Mouse (Mus musculus): ENCODE results near the gene Prcd. TPM values are rescaled to one million over a fixed set of nuclear protein-coding genes. Genes with fewer than 3 reads are reported as not detected.
A peak's percentile ranks its signal among the peaks of the same experiment; 100 is the strongest.
"Not testable (repeated sequence)": the region's sequence is repeated elsewhere in the genome, so short reads cannot be mapped to it uniquely, and the experiment has no call there.

The Prcd gene
- total RNA-seq (2017), result not detected in 3 replicates

DNA sequence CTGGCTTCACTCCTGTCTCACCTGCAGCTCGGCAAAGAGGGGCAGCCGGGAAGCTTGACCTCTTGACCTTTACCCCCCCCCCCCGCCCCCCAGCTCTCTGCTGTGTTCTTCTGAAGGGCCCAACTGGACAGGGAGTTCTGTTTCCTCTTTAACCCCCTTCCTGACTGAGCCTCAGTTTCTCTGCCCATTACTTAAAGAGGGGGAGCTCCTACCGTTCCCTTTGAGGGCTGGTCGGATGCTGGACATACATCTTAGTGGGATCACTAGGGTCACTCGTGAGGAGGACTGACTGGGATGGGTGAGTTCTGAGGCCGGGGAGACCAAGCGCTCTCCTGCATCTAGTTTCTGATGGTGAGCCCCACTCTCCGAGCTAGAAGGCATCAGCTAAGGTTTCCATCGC is at the start of gene Prcd:
TSS of gene Prcd (plus strand) at position 301 of the 400 bp plus-strand sequence.
- ATAC-seq (replicated peaks; ENCODE audit: insufficient number of reproducible peaks, low FRiP score, low TSS enrichment, poor library complexity, severe bottlenecking), result no peak

GRCm38 (mm10) chr11:116604097-116604496 is 49.2 kb upstream of the Prcd start:
- no peak for ATAC-seq (replicated peaks; ENCODE audit: insufficient number of reproducible peaks, low FRiP score, low TSS enrichment, poor library complexity, severe bottlenecking)

DNA sequence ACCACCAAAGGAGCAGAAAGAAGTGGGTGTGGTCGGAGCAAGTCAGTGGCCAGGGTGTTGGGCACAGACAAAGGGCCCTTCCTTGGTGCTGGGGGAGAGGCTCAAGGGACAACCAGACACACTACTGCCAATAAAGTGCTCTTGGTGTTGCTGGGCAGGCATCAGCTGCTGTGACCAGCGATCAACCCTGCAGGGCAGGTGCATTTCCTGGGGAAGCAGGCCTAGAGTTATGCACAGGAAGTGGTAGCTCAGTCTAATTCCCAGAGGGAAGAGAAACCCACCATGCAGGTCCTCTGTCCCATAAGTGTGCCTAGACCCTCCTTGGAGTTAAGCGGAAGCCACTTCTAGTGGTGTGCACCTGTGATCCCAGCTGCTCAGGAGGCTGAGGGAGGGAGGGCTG is 45.6 kb upstream of the Prcd start:
- ATAC-seq (replicated peaks; ENCODE audit: insufficient number of reproducible peaks, low FRiP score, low TSS enrichment, poor library complexity, severe bottlenecking), result no peak

DNA sequence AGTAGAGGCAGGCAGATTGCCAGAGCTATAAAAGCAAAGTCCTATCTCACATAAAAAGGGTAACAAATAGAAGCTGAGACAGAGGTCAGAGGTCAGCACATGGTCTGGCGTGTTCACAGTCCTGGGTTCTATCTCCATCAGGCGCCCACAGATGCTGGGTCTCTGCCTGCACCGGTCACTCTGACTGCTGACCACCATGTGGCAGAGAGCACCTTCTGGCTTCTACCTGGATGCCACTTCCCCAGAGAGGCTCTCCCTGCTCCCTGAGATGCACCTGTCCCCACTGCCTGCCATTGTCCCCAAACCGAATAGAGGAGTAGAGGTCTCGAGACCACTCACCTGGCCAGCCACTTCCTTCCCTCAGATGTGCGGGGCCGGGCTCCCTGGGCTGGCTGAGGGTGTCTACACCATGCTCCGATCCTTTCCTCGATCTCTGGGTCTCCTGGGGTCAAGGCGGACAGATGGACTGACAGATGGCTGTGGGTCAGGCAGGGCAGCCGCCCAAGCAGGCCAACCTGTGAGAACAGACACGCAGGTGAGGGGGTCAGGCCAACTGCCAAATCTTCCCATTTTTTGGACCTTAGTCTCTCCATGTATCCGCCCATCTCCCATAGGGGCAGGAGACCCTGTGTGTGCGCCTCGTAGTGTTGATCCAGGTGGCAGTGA is 43.2 kb upstream of the Prcd start:
- ATAC-seq (replicated peaks; ENCODE audit: insufficient number of reproducible peaks, low FRiP score, low TSS enrichment, poor library complexity, severe bottlenecking), result no peak

DNA sequence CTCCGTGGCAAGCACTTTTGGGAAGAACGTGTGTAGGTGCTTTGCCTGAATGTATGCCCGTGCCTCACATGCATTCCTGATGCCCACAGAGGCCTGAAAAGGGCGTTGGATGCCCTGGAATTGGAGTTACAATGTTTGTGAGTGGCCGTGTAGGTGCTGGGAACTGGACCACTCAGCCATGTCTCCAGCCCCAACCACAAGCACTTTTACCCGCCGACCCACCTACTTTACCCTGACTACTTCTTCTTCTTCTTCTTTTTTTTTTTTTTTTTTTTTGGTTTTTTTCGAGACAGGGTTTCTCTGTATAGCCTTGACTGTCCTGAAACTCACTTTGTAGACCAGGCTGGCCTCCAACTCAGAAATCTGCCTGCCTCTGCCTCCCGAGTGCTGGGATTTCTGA is 42.2 kb upstream of the Prcd start:
- not testable (repeated sequence) for ATAC-seq (replicated peaks; ENCODE audit: insufficient number of reproducible peaks, low FRiP score, low TSS enrichment, poor library complexity, severe bottlenecking)

DNA sequence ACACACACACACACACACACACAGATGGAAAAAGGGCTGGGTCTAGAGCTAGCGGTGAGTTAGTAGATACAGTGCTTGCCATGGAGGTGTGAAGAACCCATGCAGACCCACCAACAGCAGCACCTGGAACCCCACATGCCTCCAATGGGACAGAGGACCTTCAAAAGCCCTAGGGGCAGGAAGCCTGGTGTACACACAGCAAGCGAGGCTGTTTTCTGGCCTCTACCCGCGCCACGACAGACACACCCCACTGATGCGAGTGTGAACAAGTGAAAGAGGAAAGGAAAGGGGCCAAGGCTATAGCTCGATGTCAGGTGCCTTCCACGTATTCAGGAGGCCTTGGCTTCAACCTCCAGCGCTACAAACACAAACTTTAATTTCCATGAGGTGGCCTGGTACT is 41.5 kb upstream of the Prcd start:
- no peak for ATAC-seq (replicated peaks; ENCODE audit: insufficient number of reproducible peaks, low FRiP score, low TSS enrichment, poor library complexity, severe bottlenecking)

GRCm38 (mm10) chr11:116612554-116612953 is 40.8 kb upstream of the Prcd start:
- no peak for ATAC-seq (replicated peaks; ENCODE audit: insufficient number of reproducible peaks, low FRiP score, low TSS enrichment, poor library complexity, severe bottlenecking)

- ATAC-seq (replicated peaks; ENCODE audit: insufficient number of reproducible peaks, low FRiP score, low TSS enrichment, poor library complexity, severe bottlenecking), result no peak
Measured at GRCm38 (mm10) chr11:116613234-116613633, 40.1 kb upstream of the Prcd start.

- peak; percentile 64 for ATAC-seq (replicated peaks; ENCODE audit: insufficient number of reproducible peaks, low FRiP score, low TSS enrichment, poor library complexity, severe bottlenecking)
Measured at GRCm38 (mm10) chr11:116615735-116616437, 37.4 kb upstream of the Prcd start.

DNA sequence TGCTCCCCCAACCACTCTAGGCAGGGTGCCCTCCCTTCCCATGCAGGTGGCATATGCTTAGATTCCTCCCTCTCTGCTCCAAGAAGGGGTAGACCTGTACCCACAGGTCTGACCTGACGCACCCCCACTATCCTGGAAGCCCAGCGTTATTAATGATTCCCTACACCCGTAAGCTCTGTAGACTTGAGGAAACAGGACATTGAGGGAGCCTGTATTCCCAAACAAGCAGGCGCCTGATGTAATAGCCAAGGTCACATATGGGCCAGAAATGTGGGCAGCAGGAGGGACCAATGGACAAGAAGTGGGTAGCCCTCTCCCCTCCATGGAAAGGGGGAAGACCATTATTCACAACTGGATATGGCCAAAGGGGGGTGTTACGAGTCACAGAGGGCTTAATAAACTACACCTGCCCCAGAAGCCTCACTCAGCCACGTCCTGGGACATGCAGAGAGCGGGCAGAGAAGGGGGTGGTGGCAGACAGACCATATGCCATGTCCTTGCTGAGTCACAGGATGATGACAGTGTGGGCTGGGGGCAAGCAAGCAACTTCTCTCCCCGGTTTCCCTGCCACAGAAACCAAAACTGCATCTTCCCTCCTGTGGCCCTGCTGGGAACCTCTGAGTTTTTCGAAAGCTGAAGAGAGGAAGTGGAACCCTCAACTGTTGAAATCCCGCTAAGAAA is 36.8 kb upstream of the Prcd start:
- ATAC-seq (replicated peaks; ENCODE audit: insufficient number of reproducible peaks, low FRiP score, low TSS enrichment, poor library complexity, severe bottlenecking), result peak; percentile 63

GRCm38 (mm10) chr11:116617641-116618040 is 35.7 kb upstream of the Prcd start:
- ATAC-seq (replicated peaks; ENCODE audit: insufficient number of reproducible peaks, low FRiP score, low TSS enrichment, poor library complexity, severe bottlenecking), result no peak

GRCm38 (mm10) chr11:116618666-116619065 is 34.7 kb upstream of the Prcd start:
- no peak for ATAC-seq (replicated peaks; ENCODE audit: insufficient number of reproducible peaks, low FRiP score, low TSS enrichment, poor library complexity, severe bottlenecking)

GRCm38 (mm10) chr11:116619156-116619555 is 34.2 kb upstream of the Prcd start:
- ATAC-seq (replicated peaks; ENCODE audit: insufficient number of reproducible peaks, low FRiP score, low TSS enrichment, poor library complexity, severe bottlenecking), result no peak

DNA sequence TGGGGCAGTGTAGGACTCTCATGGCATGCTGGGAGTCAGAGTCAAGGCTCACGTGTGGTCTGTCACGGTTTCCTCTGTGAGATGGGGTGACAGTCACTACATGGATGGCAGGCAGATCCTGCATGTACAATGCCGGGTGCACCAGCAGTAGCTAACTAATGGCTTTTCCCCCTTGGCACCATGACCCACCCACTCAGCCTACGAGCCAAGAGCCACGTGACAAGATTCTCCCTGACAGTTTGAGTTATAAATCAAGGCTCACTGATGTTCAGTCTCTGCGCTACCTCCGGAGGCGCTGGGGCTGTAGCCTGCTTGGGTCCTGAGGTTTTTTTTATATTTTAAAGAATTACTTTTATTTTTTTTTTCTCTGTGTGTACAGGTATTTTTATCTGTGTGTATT is 33.8 kb upstream of the Prcd start:
- no peak for ATAC-seq (replicated peaks; ENCODE audit: insufficient number of reproducible peaks, low FRiP score, low TSS enrichment, poor library complexity, severe bottlenecking)

DNA sequence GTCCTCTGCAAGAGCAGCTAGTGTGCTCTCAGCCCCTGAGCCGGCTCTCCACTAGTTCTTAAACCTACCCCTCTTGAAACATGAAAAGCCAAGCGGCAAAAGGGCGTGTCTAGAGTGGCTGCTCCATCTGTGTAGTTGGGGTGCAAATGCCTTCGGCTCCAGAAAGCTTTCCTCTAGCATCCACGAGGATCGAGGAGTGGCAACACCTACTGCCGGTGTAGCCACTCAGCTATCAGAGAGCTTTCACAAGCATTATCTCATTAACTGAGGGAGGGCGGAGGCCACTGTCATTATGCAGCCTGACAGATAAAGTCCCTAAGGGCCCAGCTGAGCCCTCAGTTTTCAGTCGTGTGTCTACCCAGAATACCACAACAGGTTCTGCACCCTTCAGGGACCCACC is 33.3 kb upstream of the Prcd start:
- no peak for ATAC-seq (replicated peaks; ENCODE audit: insufficient number of reproducible peaks, low FRiP score, low TSS enrichment, poor library complexity, severe bottlenecking)

- no peak for ATAC-seq (replicated peaks; ENCODE audit: insufficient number of reproducible peaks, low FRiP score, low TSS enrichment, poor library complexity, severe bottlenecking)
Measured at GRCm38 (mm10) chr11:116620559-116621253, 32.6 kb upstream of the Prcd start.

GRCm38 (mm10) chr11:116621258-116621704 is 32.1 kb upstream of the Prcd start:
- no peak for ATAC-seq (replicated peaks; ENCODE audit: insufficient number of reproducible peaks, low FRiP score, low TSS enrichment, poor library complexity, severe bottlenecking)

- ATAC-seq (replicated peaks; ENCODE audit: insufficient number of reproducible peaks, low FRiP score, low TSS enrichment, poor library complexity, severe bottlenecking), result 0 out of 2 replicates have a peak, but pooled peaks have one; percentile 3
Measured at GRCm38 (mm10) chr11:116623281-116624124, 29.8 kb upstream of the Prcd start.
